Mouse (Mus musculus) embryonic fibroblast, embryonic 13.5 days (primary cell): ENCODE results near the gene Gm17359.

Experiments
- CTCF ChIP-seq: IDR thresholded peaks from 2 replicates; pipeline ENCODE4 v1.5.1; 2011; ENCODE audit warnings: mild to moderate bottlenecking, control low read depth, low read length, moderate library complexity, borderline replicate concordance; ENCODE audit not compliant: insufficient read depth
- POLR2A ChIP-seq: IDR thresholded peaks from 2 replicates; pipeline ENCODE4 v1.6.1; 2011; ENCODE audit warnings: low read depth, mild to moderate bottlenecking, control low read depth, low read length, moderate library complexity

- no peak for TF ChIP-seq CTCF
- no peak for TF ChIP-seq POLR2A
These were observed 163.8 kb downstream of the Gm17359 start for GRCm38 (mm10) chr3:79500279-79500678.
